Mouse (Mus musculus) small intestine, adult 2 months (tissue): ENCODE results near the gene Orm1. TPM values are rescaled to one million over a fixed set of nuclear protein-coding genes. Genes with fewer than 3 reads are reported as not detected.
"Not testable (repeated sequence)": the region's sequence is repeated elsewhere in the genome, so short reads cannot be mapped to it uniquely, and the experiment has no call there.

ENCODE experiments used
- H3K27ac ChIP-seq: fragments of 200-500 bp; 2 replicates; pipeline ENCODE4 v1.5.1; 2012; ENCODE audit warnings: low read depth, low read length, control low read depth, inconsistent platforms; ENCODE audit not compliant: insufficient read depth
- H3K27me3 ChIP-seq: fragments of 200-500 bp; 2 replicates; pipeline ENCODE4 v1.6.1; 2012; ENCODE audit warnings: mild to moderate bottlenecking, moderate library complexity, low read length, inconsistent platforms; ENCODE audit not compliant: control insufficient read depth, insufficient read depth
- H3K36me3 ChIP-seq: fragments of 200-500 bp; 2 replicates; pipeline ENCODE4 v1.6.1; 2012; ENCODE audit warnings: mild to moderate bottlenecking, low read length, control low read depth, inconsistent platforms; ENCODE audit not compliant: control insufficient read depth, insufficient read depth
- H3K4me1 ChIP-seq: fragments of 200-500 bp; 2 replicates; pipeline ENCODE4 v1.6.1; 2012; ENCODE audit warnings: low read length, inconsistent platforms, mixed read lengths; ENCODE audit not compliant: control insufficient read depth, insufficient read depth, insufficient read length
- H3K4me3 ChIP-seq: fragments of 200-500 bp; 2 replicates; pipeline ENCODE4 v1.5.1; 2012; ENCODE audit warnings: low read depth, mild to moderate bottlenecking, control low read depth, inconsistent platforms, low read length, moderate library complexity
- CTCF ChIP-seq: fragments of 200-500 bp; IDR thresholded peaks from 2 replicates; pipeline ENCODE4 v1.5.1; 2012; ENCODE audit warnings: low read depth, mild to moderate bottlenecking, control low read depth, inconsistent platforms, low read length, moderate library complexity, mixed read lengths; ENCODE audit not compliant: insufficient replicate concordance, insufficient read length; ENCODE audit errors: extremely low read depth
- POLR2A ChIP-seq: fragments of 200-500 bp; IDR thresholded peaks from 2 replicates; pipeline ENCODE4 v1.6.1; 2012; ENCODE audit warnings: low read depth, mild to moderate bottlenecking, control low read depth, inconsistent platforms, low read length, moderate library complexity
- WGBS: fragments of 180-500 bp; shearing (Covaris S2); methylation state at CpG from one replicate; pipeline ENCODE4 v1.1.7; 2018; 5-methylcytosine and 5-hydroxymethylcytosine counted together
- polyA plus RNA-seq: library from polyadenylated mRNA; depleted of rRNA; stranded (reverse); fragments of >200 nt; gene quantifications from 2 replicates; pipeline ENCODE4 v1.2.3, GENCODE M21; 2012

Orm1 gene
- polyA plus RNA-seq, 1 experiment, result not detected

DNA sequence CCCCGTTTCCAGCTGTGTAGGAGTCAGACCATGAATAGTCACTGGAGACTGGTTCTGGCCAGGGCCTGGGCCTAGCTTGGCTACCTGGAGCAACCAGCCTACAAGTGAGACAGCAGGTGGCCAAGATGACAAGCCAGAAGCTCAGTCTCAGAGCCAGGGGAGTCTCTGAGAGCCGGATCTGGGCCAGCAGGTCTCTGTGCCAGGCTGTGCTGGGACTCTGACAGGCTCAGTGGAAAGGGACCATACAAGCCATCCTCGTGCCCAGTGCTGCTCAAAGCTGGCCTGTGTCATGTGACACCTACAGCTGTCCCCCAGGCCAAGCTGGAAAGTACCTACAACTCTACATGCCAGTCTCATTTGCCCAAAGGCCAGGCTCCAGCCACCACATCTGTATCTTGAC is 36.0 kb upstream of the Orm1 start:
- Histone ChIP-seq H3K4me1 (no peaks in the 10 kb centered on the region), H3K4me3 (no peak overlapping the region), H3K27ac (no peak overlapping the region), H3K27me3 (no peaks in the 10 kb centered on the region), H3K36me3 (no peaks in the 10 kb centered on the region)
- TF ChIP-seq POLR2A (no peak), CTCF (no peak)
- WGBS, result 79% methylated on average over 3 of the region's 3 CpGs

DNA sequence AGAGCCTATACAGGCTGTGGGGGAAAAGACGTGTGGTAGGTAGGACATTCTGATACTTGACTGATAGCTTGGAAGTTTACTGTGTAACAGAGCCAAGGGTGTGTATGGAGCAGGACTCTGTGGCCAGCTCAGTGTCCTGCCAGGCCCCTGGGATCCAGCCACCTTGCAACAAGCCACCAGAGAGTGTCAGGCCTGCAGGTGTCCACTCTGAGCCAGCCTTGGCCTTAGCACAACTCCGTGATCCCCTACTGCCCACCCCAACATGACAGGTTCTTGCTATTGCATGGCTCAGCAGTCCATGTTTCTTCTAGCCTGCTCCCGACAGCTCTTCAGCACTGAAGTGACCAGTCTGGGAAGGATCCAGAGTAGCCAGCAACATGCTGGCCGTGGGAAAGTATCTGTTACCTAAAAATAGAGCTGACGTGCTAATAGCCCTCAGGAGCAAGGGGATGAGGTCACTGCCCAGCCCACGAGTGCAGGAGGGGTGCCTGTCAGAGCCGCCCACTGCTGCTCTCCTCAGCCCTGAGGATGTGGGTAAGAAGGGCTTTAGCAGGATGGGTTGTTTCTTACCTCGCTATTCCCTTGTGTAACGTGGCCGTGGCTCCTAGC is 34.0 kb upstream of the Orm1 start:
- 75% methylated on average over 10 of the region's 10 CpGs for WGBS
- Histone ChIP-seq H3K27ac (no peak overlapping the region), H3K4me3 (no peak overlapping the region), H3K4me1 (no peaks in the 10 kb centered on the region), H3K27me3 (no peaks in the 10 kb centered on the region), H3K36me3 (no peaks in the 10 kb centered on the region)
- TF ChIP-seq CTCF (no peak), POLR2A (no peak)

DNA sequence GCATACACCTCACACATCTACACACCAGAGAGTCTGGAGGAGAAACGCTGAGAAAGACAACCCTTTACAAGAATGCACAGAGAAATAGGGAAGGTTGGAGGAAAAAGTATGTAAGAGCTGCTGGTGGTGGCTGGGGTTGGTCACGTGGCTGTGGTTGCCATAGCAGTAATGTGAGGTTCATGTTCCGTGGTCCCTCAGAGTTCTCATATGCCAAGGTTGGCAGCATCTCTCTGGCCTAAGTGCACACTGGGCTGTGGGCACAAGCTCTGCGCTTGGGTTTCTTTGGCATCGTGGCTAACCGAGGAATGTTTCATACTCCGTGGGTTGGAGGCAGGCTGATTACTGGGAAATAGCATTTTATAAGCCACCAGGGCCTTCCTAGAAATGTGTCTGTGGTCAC is 32.9 kb upstream of the Orm1 start:
- H3K27ac ChIP-seq, result no peak overlapping the region
- H3K27me3 ChIP-seq, result no peaks in the 10 kb centered on the region
- no peak overlapping the region for H3K4me3 ChIP-seq
- WGBS, result 81% methylated on average over 7 of the region's 7 CpGs
- TF ChIP-seq POLR2A, result no peak
- no peaks in the 10 kb centered on the region for H3K36me3 ChIP-seq
- no peaks in the 10 kb centered on the region for H3K4me1 ChIP-seq

DNA sequence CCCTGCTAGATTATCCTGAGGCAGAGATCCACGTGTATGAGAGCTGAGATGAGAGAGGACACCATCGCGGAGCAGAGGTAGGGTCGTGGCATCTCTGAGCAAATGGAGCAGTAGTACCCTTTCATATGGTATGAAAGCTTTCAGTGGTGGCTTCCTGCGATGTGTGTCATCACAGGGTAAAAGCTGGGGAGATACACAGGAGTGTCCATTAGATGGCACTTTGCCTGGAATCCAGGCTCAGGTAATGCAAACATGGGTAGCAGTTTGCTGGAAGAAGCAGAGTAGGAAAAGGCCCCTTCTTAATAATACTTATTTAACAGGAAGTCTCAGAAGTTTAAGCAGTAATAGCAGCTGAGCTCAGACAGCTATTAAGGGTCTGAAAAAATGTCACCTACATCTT is 30.3 kb upstream of the Orm1 start:
- Histone ChIP-seq H3K27ac (no peak overlapping the region), H3K4me1 (no peaks in the 10 kb centered on the region), H3K27me3 (no peaks in the 10 kb centered on the region), H3K36me3 (no peaks in the 10 kb centered on the region), H3K4me3 (no peak overlapping the region)
- 78% methylated on average over 5 of the region's 5 CpGs for WGBS
- no peak for TF ChIP-seq CTCF
- no peak for TF ChIP-seq POLR2A

DNA sequence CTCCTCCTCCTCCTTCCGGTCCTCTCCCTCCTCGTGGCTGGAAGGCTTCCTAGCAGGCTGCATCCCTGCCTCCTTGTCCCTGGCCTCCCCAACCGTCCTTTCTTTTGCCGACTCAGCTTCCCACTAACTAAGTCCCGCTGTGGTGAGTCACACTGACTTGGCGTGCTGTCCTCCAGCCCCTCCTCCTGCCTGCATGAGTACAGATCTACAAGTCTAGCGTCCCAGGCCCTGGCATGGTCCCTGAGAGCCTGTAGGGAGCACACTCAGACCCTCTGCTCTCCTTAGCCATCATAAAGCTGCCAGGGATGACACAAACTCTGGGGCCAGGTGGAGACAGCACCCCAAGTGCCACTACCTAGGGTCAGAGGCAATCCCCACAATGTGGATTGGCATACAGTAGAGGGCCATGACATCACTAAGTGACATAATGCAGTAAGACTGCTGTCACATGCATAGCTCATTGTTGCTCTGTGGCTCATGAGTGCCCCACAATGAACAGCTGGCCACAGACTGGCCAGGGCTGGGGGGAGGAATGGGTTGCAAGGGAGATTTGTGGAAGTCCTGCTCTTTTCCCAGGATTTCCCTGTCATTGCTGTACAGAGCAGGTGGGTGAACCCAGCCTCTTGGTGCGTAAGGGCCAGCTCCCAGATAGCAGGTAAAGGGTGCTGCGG is 28.1 kb upstream of the Orm1 start:
- TF ChIP-seq CTCF (no peak), POLR2A (no peak)
- WGBS, result 68% methylated on average over 9 of the region's 9 CpGs
- no peak overlapping the region for H3K4me3 ChIP-seq
- H3K27me3 ChIP-seq, result no peaks in the 10 kb centered on the region
- H3K4me1 ChIP-seq, result no peaks in the 10 kb centered on the region
- H3K36me3 ChIP-seq, result no peaks in the 10 kb centered on the region
- no peak overlapping the region for H3K27ac ChIP-seq

DNA sequence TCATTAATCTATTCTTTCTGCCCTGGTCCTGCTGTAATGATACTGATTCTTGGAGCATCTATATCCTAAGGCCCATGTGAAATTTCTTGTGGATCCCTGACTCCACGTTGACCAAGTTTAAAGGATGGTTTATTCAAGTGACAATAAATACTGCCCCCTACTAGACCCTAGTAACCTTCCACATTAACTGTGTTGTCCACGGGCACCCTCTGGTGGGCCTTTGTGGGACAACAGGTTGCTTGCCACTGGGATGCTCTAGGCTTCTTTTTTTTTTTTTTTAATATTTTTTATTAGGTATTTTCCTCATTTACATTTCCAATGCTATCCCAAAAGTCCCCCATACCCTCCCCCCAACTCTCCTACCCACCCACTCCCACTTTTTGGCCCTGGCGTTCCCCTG is 24.8 kb upstream of the Orm1 start:
- H3K36me3 ChIP-seq, H3K4me1 ChIP-seq, H3K4me3 ChIP-seq, H3K27me3 ChIP-seq, H3K27ac ChIP-seq: not testable (repeated sequence)
- WGBS, result 28% methylated on average over 3 of the region's 3 CpGs
- peak; percentile 49; the same call in 1 of the 2 replicates for TF ChIP-seq CTCF

DNA sequence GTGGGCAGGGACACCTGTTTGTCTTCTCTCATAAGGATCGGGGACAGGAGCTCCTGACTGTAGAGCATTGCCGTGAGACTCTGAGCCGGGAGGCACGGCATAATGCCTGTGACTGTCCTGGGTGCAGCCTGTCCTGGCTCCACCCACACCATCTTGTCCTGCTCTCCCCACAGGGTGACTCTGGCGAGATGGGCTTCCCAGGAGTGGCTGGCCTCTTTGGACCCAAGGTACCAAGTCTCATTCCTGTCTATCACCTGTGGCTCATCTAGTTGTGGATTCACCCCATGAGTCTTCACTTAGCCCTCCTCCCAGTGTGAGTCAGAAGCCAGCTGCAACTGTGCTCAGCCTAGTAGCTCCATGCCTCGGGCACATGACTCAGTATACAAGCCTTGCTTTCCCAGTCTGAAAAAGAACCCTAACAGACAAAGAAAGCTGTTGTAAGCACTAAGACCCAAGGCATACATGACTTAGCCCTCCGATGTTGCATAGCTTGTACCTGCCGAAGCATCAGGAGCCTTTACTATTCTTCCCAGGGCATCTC is 21.0 kb upstream of the Orm1 start:
- Histone ChIP-seq H3K27me3 (no peaks in the 10 kb centered on the region), H3K27ac (no peak overlapping the region), H3K4me1 (no peaks in the 10 kb centered on the region), H3K36me3 (no peaks in the 10 kb centered on the region), H3K4me3 (no peak overlapping the region)
- WGBS, result 67% methylated on average over 8 of the region's 8 CpGs
- TF ChIP-seq POLR2A, result no peak
- TF ChIP-seq CTCF, result no peak
